Mouse (Mus musculus) intestine, postnatal 0 days (tissue): ENCODE measurements around the gene Raf1. TPM values are rescaled to one million over a fixed set of nuclear protein-coding genes. Genes with fewer than 3 reads are reported as not detected.

Source experiments
- ATAC-seq: fragments of 200-750 bp; cut with Nextera tagmentation; 2 replicates; pipeline ENCODE4 v1.8.0; 2017; ENCODE audit warnings: mild to moderate bottlenecking, moderate TSS enrichment, moderate library complexity
- H3K27ac ChIP-seq: fragments of 300-500 bp; sonication (generic); 2 replicates; pipeline ENCODE4 v1.5.1; 2014; ENCODE audit warnings: mild to moderate bottlenecking, low read depth, low read length, moderate library complexity
- H3K27me3 ChIP-seq: fragments of 300-500 bp; sonication (generic); replicated peaks from 2 replicates; pipeline ENCODE4 v1.6.1; 2014; ENCODE audit warnings: low read length, mixed read lengths; ENCODE audit not compliant: control insufficient read depth, insufficient read depth
- H3K36me3 ChIP-seq: fragments of 300-500 bp; sonication (generic); 2 replicates; pipeline ENCODE4 v1.6.1; 2014; ENCODE audit warnings: mild to moderate bottlenecking, moderate library complexity; ENCODE audit not compliant: control insufficient read depth, insufficient read depth
- H3K4me1 ChIP-seq: fragments of 300-500 bp; sonication (generic); replicated peaks from 2 replicates; pipeline ENCODE4 v1.6.1; 2014; ENCODE audit warnings: antibody characterized with exemption, low read length, mixed read lengths; ENCODE audit not compliant: control insufficient read depth, insufficient read depth
- H3K4me2 ChIP-seq: fragments of 300-500 bp; sonication (generic); replicated peaks from 2 replicates; pipeline ENCODE4 v1.6.1; 2014; ENCODE audit warnings: low read depth, mild to moderate bottlenecking, moderate library complexity
- H3K4me3 ChIP-seq: fragments of 300-500 bp; sonication (generic); 2 replicates; pipeline ENCODE4 v1.5.1; 2014; ENCODE audit warnings: low read depth, low read length
- H3K9ac ChIP-seq: fragments of 300-500 bp; sonication (generic); 2 replicates; pipeline ENCODE4 v1.6.1; 2014; ENCODE audit warnings: mild to moderate bottlenecking, low read depth, low read length
- H3K9me3 ChIP-seq: fragments of 300-500 bp; sonication (generic); 2 replicates; pipeline ENCODE4 v1.6.1; 2016; ENCODE audit warnings: mixed run types; ENCODE audit not compliant: control insufficient read depth
- CTCF ChIP-seq: sonication (generic); IDR thresholded peaks from 2 replicates; pipeline ENCODE4 v1.5.1; 2016; ENCODE audit warnings: low read depth, mild to moderate bottlenecking, control low read depth, antibody characterized with exemption, moderate library complexity
- WGBS: fragments of 180-500 bp; shearing (Covaris S2); extraction: QIAGEN DNeasy Blood & Tissue Kit; methylation state at CpG from one replicate; pipeline ENCODE4 v1.1.7; 2014; 5-methylcytosine and 5-hydroxymethylcytosine counted together
- polyA plus RNA-seq: library from polyadenylated mRNA; unstranded; fragments of >200 nt; fragmentation: Nextera tagmentation; extraction: Ambion mirVana; gene quantifications from 2 replicates; pipeline ENCODE4 v1.2.1, GENCODE M21; 2015

Raf1 gene
- 64.9 and 66.4 TPM in 2 replicates for polyA plus RNA-seq

DNA sequence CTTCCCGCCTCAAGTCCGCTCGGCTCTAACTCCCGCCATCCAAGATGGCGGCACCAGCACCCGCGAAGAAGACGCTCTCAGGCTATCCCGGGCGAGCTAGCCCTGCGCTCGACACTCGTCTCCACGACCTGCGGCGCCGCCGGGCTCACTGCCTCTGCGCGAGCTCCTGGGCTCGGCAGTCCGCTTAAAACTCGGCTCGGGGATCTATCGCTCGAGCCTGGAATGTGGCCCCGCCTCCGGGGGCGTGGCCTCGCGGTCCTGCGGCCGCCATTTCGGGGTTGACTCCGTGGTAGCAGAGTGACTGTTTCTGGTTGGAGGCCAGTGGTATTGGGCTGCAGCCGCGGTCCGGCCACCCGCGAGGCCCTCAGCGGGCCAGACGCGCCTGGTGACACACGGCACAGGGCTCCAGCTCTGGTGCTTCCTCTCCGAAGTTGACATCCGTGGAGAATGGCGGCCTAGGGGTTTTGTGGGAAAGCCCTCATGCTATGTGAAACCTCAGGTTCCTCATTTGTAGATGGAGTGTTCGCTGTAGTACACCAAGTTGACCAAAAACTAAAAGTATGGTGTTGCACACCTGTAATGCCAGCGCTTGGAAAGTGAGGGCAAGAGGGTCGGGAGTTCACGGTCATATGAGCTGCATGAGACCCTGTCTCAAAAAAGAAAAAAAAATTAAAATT is at the start of gene Raf1:
Gene Raf1 (minus strand): TSS at position 184 of the 677 bp plus-strand sequence.
- ATAC-seq: peak; percentile 99
- Histone ChIP-seq H3K9me3 (no peaks in the 10 kb centered on the region), H3K4me1 (peaks cover 7% of the 10 kb centered on the region; the same call in 1 of the 2 replicates), H3K4me2 (peak within 1 kb of the TSS; percentile 80), H3K36me3 (no peaks in the 10 kb centered on the region), H3K4me3 (peak within 1 kb of the TSS; percentile 94), H3K27ac (peak within 1 kb of the TSS; percentile 97), H3K27me3 (no peaks in the 10 kb centered on the region), H3K9ac (peak within 1 kb of the TSS; percentile 97)
- TF ChIP-seq CTCF: no peak; the same call in 1 of the 2 replicates
- WGBS: under 1% methylated on average over 50 of the region's 51 CpGs

DNA sequence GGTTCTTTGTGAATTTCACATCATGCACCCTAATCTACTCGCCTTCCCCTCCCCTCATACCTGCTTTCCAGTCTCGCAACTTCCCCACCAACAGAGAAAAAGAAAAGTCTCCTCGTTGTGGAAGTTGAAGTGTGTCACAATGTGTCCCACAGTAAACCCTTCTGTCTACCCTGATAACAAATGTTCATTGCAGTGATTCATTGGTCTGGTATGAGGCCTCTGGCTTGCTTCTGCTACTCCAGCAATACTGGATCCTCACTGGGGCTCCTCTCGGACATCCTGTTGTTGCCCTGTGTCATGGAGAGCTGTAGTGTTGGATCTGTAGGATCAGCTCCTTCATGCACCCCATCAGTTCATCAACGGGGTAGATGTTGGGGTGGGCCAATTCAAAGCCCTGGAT is 45.8 kb upstream of the Raf1 start:
- no peaks in the 10 kb centered on the region for H3K36me3 ChIP-seq
- no peak overlapping the region for H3K9ac ChIP-seq
- no peaks in the 10 kb centered on the region for H3K9me3 ChIP-seq
- H3K4me3 ChIP-seq: no peak overlapping the region
- no peaks in the 10 kb centered on the region for H3K4me1 ChIP-seq
- TF ChIP-seq CTCF: no peak
- ATAC-seq: no peak; the same call in 1 of the 2 replicates
- WGBS: 55% methylated on average over 5 of the region's 5 CpGs
- H3K27me3 ChIP-seq: no peaks in the 10 kb centered on the region
- H3K4me2 ChIP-seq: no peak overlapping the region
- H3K27ac ChIP-seq: peak overlapping the region; percentile 7; the same call in 1 of the 2 replicates

DNA sequence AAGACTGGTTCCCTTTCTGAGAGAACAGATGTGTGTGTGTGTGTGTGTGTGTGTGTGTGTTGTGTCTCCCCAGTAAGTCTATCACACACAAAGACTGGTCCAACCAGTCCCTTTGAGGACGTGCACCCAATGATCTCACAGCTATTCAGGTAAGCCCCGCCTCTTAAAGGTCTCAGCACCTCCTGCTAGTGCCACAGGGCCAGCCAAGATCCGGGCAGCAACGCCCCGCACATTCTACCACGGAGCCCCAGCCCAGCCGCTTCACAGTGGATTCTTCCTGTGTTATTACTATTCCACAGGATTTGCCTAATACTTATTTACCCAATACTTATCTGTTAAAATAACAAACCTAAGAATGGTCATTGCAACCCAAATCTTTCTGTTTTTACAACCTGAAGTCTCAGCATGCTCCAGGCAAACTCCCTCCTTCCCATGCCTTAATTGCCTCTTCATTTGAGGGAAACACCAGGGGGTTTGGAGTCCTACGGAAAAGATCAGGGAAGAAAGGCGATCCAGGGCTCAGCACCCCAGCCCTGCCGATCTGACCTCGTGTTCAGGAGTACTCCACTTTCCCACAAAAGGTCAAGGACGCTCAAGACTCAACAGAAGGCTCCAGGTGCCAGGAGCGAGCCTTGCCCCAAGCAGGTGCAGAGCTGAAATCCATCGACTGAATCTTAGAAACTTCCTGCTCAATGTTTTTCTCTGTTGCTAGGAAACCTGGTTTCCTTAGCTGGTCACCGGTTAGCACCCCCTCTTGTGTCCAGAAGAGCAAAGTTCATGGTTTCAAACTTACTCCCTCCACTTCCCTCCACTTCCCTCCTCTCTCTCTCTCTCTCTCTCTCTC is 41.5 kb upstream of the Raf1 start:
- TF ChIP-seq CTCF: peak; percentile 68
- peak overlapping the region; percentile 63 for H3K4me2 ChIP-seq
- H3K4me1 ChIP-seq: no peaks in the 10 kb centered on the region
- H3K9ac ChIP-seq: no peak overlapping the region
- WGBS: 2% methylated on average over 15 of the region's 15 CpGs
- H3K4me3 ChIP-seq: peak overlapping the region; percentile 22
- H3K9me3 ChIP-seq: no peaks in the 10 kb centered on the region
- ATAC-seq: peak; percentile 89
- no peaks in the 10 kb centered on the region for H3K36me3 ChIP-seq
- peak overlapping the region; percentile 87 for H3K27ac ChIP-seq
- H3K27me3 ChIP-seq: no peaks in the 10 kb centered on the region

DNA sequence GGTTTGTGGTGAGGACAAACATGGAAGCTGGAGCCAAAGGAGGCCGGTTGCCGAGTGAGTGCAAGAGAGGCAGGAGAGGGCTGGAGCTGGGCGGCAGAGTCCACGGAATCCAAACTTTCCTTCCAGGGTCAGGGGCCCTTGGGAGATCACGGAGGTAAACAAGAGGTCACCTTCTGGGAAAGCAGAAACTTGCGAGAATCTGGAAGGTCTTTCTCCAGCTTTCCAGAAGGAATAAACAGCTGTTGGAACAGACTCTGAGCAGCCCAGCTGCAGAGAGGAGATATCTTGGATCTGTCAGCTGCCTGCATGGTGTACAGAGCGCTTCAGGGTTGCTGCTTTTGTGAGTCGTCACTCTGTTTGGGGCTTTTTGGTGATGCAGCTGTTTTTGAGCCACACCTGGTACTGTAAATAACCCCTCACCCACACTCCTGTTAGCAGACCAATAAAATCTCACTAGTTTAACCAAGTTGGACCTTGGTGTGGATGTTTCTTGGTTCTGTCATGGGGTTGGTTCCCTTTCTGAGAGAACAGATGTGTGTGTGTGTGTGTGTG is 40.7 kb upstream of the Raf1 start:
- peak overlapping the region; percentile 73 for H3K27ac ChIP-seq
- 14% methylated on average over 8 of the region's 8 CpGs for WGBS

DNA sequence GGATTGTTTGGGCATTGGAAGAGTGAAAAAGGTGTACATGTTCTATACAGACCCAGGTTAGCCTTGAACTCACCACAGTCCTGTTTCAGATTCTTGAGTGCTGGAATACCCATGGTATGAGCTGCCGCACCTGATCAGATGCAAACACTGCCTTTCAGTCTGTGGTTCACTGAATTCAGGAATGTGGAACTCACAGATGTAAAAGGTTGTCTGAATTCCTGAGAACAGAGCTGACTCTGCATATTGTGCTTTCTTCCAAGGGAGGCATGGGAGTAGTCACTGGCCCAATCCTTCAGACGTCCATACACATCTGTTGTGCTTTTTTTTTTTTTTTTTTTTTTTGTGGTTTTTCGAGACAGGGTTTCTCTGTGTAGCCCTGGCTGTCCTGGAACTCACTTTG is 34.8 kb upstream of the Raf1 start:
- no peaks in the 10 kb centered on the region for H3K27me3 ChIP-seq
- no peak overlapping the region for H3K9ac ChIP-seq
- no peak overlapping the region for H3K4me2 ChIP-seq
- H3K4me3 ChIP-seq: no peak overlapping the region
- H3K9me3 ChIP-seq: no peaks in the 10 kb centered on the region
- H3K27ac ChIP-seq: no peak overlapping the region
- no peak for ATAC-seq
- no peaks in the 10 kb centered on the region for H3K36me3 ChIP-seq
- TF ChIP-seq CTCF: no peak
- WGBS: 90% methylated on average over 2 of the region's 3 CpGs
- H3K4me1 ChIP-seq: no peaks in the 10 kb centered on the region

More for the DNA sequence above, 40.7 kb upstream of the Raf1 start:
- Histone ChIP-seq H3K4me2 (peak overlapping the region; percentile 63), H3K9ac (peak overlapping the region; percentile 11; the same call in 1 of the 2 replicates), H3K36me3 (no peaks in the 10 kb centered on the region), H3K27me3 (no peaks in the 10 kb centered on the region), H3K4me1 (no peaks in the 10 kb centered on the region), H3K4me3 (no peak overlapping the region), H3K9me3 (no peaks in the 10 kb centered on the region)
- TF ChIP-seq CTCF: no peak
- ATAC-seq: peak; percentile 63

DNA sequence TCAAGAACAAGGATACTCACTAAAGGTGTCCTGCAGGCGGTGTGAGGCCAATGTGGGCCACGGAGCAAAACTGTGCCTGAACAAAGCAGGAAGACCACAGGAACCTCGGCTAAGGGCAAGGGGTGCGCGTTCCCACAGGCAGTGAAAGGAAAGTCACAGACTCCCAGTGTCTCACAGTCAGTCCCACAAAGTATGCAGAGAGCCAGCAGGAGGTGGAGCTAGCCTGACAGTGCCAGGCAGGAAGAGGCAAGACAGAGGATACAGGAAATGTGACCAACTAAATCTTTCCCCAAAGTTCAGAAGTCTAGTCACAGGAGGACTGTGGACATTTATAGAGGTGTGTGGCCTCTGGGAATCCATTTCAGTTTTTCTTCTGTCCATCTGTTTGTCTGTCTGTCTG is 26.5 kb upstream of the Raf1 start:
- Histone ChIP-seq H3K9me3 (no peaks in the 10 kb centered on the region), H3K9ac (no peak overlapping the region), H3K27me3 (no peaks in the 10 kb centered on the region), H3K4me1 (peaks cover 4% of the 10 kb centered on the region; the same call in 1 of the 2 replicates), H3K36me3 (no peaks in the 10 kb centered on the region), H3K27ac (no peak overlapping the region), H3K4me2 (no peak overlapping the region), H3K4me3 (no peak overlapping the region)
- TF ChIP-seq CTCF: 0 out of 2 replicates have a peak, but pooled peaks have one; percentile 2
- ATAC-seq: no peak
- WGBS: 75% methylated on average over 5 of the region's 5 CpGs
